Mouse (Mus musculus) embryonic fibroblast, embryonic 13.5 days (primary cell): ENCODE results near the gene Arl3.

Experiments
- CTCF ChIP-seq: IDR thresholded peaks from 2 replicates; pipeline ENCODE4 v1.5.1; 2011; ENCODE audit warnings: mild to moderate bottlenecking, control low read depth, low read length, moderate library complexity, borderline replicate concordance; ENCODE audit not compliant: insufficient read depth
- POLR2A ChIP-seq: IDR thresholded peaks from 2 replicates; pipeline ENCODE4 v1.6.1; 2011; ENCODE audit warnings: low read depth, mild to moderate bottlenecking, control low read depth, low read length, moderate library complexity

- TF ChIP-seq POLR2A (no peak), CTCF (no peak)
Observed at GRCm38 (mm10) chr19:46521698-46522097, 51.3 kb downstream of the Arl3 start.
